Mouse (Mus musculus): ENCODE results near the gene AC109138.7.

GRCm38 (mm10) chr19:4194776-4195650 is 19.1 kb upstream of the AC109138.7 start:
- TF ChIP-seq CTCF (IDR thresholded peaks at IDR 0.05) (no peak), EP300 (IDR thresholded peaks at IDR 0.05) (no peak)
